Mouse (Mus musculus) heart, embryonic 12.5 days (tissue): ENCODE data around the gene Htr6. TPM values are rescaled to one million over a fixed set of nuclear protein-coding genes. Genes with fewer than 3 reads are reported as not detected.

Experiments
- ATAC-seq: fragments of 200-750 bp; cut with Nextera tagmentation; 2 replicates; pipeline ENCODE4 v1.8.0; 2017; ENCODE audit warnings: moderate TSS enrichment, moderate library complexity; ENCODE audit not compliant: insufficient number of reproducible peaks, low FRiP score
- H3K27ac ChIP-seq: fragments of 300-500 bp; sonication (generic); 2 replicates; pipeline ENCODE4 v1.5.1; 2016; ENCODE audit warnings: mild to moderate bottlenecking, moderate library complexity; ENCODE audit not compliant: poor library complexity, severe bottlenecking
- H3K27me3 ChIP-seq: fragments of 300-500 bp; sonication (generic); replicated peaks from 2 replicates; pipeline ENCODE4 v1.6.1; 2016; ENCODE audit warnings: mild to moderate bottlenecking, moderate library complexity
- H3K36me3 ChIP-seq: fragments of 300-500 bp; sonication (generic); 2 replicates; pipeline ENCODE4 v1.6.1; 2016; ENCODE audit warnings: mild to moderate bottlenecking, moderate library complexity
- H3K4me1 ChIP-seq: fragments of 300-500 bp; sonication (generic); replicated peaks from 2 replicates; pipeline ENCODE4 v1.6.1; 2016; ENCODE audit warnings: mild to moderate bottlenecking
- H3K4me2 ChIP-seq: fragments of 300-500 bp; sonication (generic); 2 replicates; pipeline ENCODE4 v1.6.1; 2016; ENCODE audit warnings: mild to moderate bottlenecking, moderate library complexity
- H3K4me3 ChIP-seq: fragments of 300-500 bp; sonication (generic); 2 replicates; pipeline ENCODE4 v1.5.1; 2016; ENCODE audit warnings: mild to moderate bottlenecking
- H3K9ac ChIP-seq: fragments of 300-500 bp; sonication (generic); 2 replicates; pipeline ENCODE4 v1.6.1; 2016; ENCODE audit warnings: mild to moderate bottlenecking, moderate library complexity
- H3K9me3 ChIP-seq: fragments of 300-500 bp; sonication (generic); replicated peaks from 2 replicates; pipeline ENCODE4 v1.6.1; 2016; ENCODE audit warnings: mild to moderate bottlenecking, moderate library complexity
- WGBS: fragments of 180-500 bp; shearing (Covaris S2); methylation state at CpG from one replicate; pipeline ENCODE4 v1.1.7; 2016; 5-methylcytosine and 5-hydroxymethylcytosine counted together
- polyA plus RNA-seq: library from polyadenylated mRNA; unstranded; fragments of >200 nt; fragmentation: Nextera tagmentation; extraction: Ambion mirVana; gene quantifications from 2 replicates; pipeline ENCODE4 v1.2.1, GENCODE M21; 2016

Gene Htr6
- polyA plus RNA-seq, 1 experiment from 2014 or later, result not detected

DNA sequence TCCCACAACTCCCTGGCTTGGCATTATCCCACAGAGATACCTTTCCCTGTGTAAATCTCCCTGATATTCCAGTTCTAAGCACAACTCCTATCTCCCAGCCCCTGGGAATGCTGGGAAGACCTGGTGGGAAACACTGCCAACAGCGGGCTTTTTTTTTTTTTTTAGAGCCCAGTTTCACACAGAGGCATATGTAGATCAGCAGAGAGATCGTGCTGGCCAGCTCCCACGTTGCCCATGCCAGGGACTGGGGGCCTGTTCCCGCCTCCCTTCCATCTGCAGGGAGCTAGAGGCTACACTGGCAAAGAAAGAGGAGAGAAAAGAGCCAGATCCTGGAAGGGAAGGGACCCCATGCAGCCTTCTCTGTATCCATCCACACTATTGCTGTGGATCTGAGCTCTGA, 7.1 kb downstream of the Htr6 start:
- Histone ChIP-seq H3K36me3 (no peaks in the 10 kb centered on the region), H3K27ac (no peak overlapping the region), H3K27me3 (peaks cover 44% of the 10 kb centered on the region), H3K4me3 (no peak overlapping the region), H3K4me2 (no peak overlapping the region), H3K4me1 (no peaks in the 10 kb centered on the region), H3K9me3 (no peaks in the 10 kb centered on the region), H3K9ac (no peak overlapping the region)
- 39% methylated on average over 4 of the region's 4 CpGs for WGBS
- no peak for ATAC-seq

- Histone ChIP-seq H3K4me2 (no peak overlapping the region), H3K9me3 (no peaks in the 10 kb centered on the region), H3K9ac (no peak overlapping the region), H3K4me3 (no peak overlapping the region), H3K27me3 (peaks cover 21% of the 10 kb centered on the region), H3K36me3 (no peaks in the 10 kb centered on the region), H3K27ac (no peak overlapping the region), H3K4me1 (no peaks in the 10 kb centered on the region)
- no peak for ATAC-seq
- WGBS, result 90% methylated on average over 5 of the region's 5 CpGs
Measured at GRCm38 (mm10) chr4:139064831-139065230, 10.5 kb downstream of the Htr6 start.

GRCm38 (mm10) chr4:139059569-139059968, 15.8 kb downstream of the Htr6 start:
- Histone ChIP-seq H3K4me1 (peaks cover 5% of the 10 kb centered on the region), H3K4me3 (no peak overlapping the region), H3K4me2 (no peak overlapping the region), H3K27me3 (peaks cover 19% of the 10 kb centered on the region; the same call in 1 of the 2 replicates), H3K9ac (no peak overlapping the region), H3K27ac (no peak overlapping the region), H3K36me3 (no peaks in the 10 kb centered on the region), H3K9me3 (no peaks in the 10 kb centered on the region)
- ATAC-seq, result no peak
- WGBS, result 3% methylated on average over 7 of the region's 7 CpGs

GRCm38 (mm10) chr4:139058029-139058428, 17.3 kb downstream of the Htr6 start:
- H3K9me3 ChIP-seq, result no peaks in the 10 kb centered on the region
- H3K4me3 ChIP-seq, result no peak overlapping the region
- H3K27me3 ChIP-seq, result peaks cover 19% of the 10 kb centered on the region; the same call in 1 of the 2 replicates
- H3K9ac ChIP-seq, result no peak overlapping the region
- 79% methylated on average over 5 of the region's 5 CpGs for WGBS
- no peak overlapping the region for H3K4me2 ChIP-seq
- H3K4me1 ChIP-seq, result peaks cover 10% of the 10 kb centered on the region
- no peak for ATAC-seq
- H3K27ac ChIP-seq, result no peak overlapping the region
- no peaks in the 10 kb centered on the region for H3K36me3 ChIP-seq

- Histone ChIP-seq H3K4me3 (no peak overlapping the region), H3K9ac (no peak overlapping the region), H3K36me3 (no peaks in the 10 kb centered on the region), H3K4me2 (no peak overlapping the region), H3K9me3 (no peaks in the 10 kb centered on the region), H3K4me1 (peaks cover 10% of the 10 kb centered on the region), H3K27me3 (peaks cover 19% of the 10 kb centered on the region; the same call in 1 of the 2 replicates), H3K27ac (no peak overlapping the region)
- no peak for ATAC-seq
- WGBS, result 68% methylated on average over 5 of the region's 5 CpGs
Measured at GRCm38 (mm10) chr4:139057291-139057690, 18.1 kb downstream of the Htr6 start.

- no peak for ATAC-seq
- no peak overlapping the region for H3K9ac ChIP-seq
- no peaks in the 10 kb centered on the region for H3K36me3 ChIP-seq
- no peak overlapping the region for H3K4me3 ChIP-seq
- H3K4me2 ChIP-seq, result no peak overlapping the region
- H3K27ac ChIP-seq, result no peak overlapping the region
- peaks cover 21% of the 10 kb centered on the region; the same call in 1 of the 2 replicates for H3K27me3 ChIP-seq
- WGBS, result 74% methylated on average over 3 of the region's 3 CpGs
- no peaks in the 10 kb centered on the region for H3K9me3 ChIP-seq
- H3K4me1 ChIP-seq, result peaks cover 10% of the 10 kb centered on the region
Measured at GRCm38 (mm10) chr4:139055744-139056143, 19.6 kb downstream of the Htr6 start.

- 83% methylated on average over 4 of the region's 4 CpGs for WGBS
- H3K27ac ChIP-seq, result no peak overlapping the region
- no peaks in the 10 kb centered on the region for H3K36me3 ChIP-seq
- H3K27me3 ChIP-seq, result peaks cover 18% of the 10 kb centered on the region; the same call in 1 of the 2 replicates
- ATAC-seq, result no peak
- H3K9me3 ChIP-seq, result no peaks in the 10 kb centered on the region
- H3K4me3 ChIP-seq, result no peak overlapping the region
- peaks cover 10% of the 10 kb centered on the region for H3K4me1 ChIP-seq
- no peak overlapping the region for H3K4me2 ChIP-seq
- no peak overlapping the region for H3K9ac ChIP-seq
Measured at GRCm38 (mm10) chr4:139055336-139055735, 20.0 kb downstream of the Htr6 start.

DNA sequence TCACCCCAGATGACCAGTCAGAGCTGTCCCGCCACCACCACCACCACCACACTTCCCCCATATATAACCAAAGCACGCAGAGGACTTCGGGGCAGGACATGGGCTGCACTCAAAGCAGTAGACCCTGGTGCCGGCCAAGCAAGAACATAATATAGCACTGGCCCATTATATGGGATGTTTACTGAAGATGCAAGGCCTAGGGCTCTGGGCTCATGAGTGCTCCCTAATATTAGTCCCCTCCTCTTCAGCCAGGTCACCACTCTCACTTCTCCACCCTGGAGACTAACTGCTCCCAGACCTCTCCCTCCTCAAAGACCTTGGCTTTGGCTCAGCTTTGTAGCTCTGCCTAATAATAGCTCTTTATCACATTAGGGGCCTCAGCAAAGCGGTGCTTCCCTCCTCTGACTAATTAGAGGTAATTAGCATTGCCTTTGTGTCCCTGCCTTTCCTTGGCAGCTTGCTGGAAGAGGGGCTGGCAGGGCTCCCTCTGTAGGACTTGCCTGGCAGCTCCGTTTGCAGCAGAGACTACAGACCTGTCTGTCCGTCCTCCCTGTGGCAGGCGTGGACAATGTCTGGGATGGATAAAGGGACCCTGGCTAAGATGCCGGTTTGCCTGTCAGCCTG, 21.0 kb downstream of the Htr6 start:
- Histone ChIP-seq H3K4me3 (no peak overlapping the region), H3K27ac (no peak overlapping the region), H3K9me3 (no peaks in the 10 kb centered on the region), H3K4me1 (peaks cover 10% of the 10 kb centered on the region), H3K36me3 (no peaks in the 10 kb centered on the region), H3K27me3 (peaks cover 11% of the 10 kb centered on the region; the same call in 1 of the 2 replicates), H3K4me2 (no peak overlapping the region), H3K9ac (no peak overlapping the region)
- WGBS, result 42% methylated on average over 9 of the region's 9 CpGs
- no peak for ATAC-seq

DNA sequence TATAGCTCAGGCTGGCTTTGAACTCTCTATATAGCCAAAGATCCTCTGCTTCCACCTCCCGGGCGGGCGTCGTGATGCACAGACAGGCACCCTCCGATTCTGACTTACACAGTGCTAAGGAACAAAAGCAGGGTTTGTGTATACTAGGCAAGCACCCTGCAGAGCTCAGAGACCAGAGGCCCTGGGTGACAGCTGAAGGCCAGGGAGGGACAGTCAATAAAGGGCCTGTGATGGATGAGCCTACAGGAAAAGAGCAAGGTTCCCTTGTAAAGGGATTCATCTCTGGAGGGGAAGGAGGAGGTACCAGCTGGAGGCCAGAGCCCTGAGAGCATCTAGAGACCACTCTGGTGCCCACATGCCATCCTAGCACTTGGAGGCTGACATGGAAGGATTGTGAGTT, 22.0 kb downstream of the Htr6 start:
- WGBS, result 51% methylated on average over 5 of the region's 5 CpGs

DNA sequence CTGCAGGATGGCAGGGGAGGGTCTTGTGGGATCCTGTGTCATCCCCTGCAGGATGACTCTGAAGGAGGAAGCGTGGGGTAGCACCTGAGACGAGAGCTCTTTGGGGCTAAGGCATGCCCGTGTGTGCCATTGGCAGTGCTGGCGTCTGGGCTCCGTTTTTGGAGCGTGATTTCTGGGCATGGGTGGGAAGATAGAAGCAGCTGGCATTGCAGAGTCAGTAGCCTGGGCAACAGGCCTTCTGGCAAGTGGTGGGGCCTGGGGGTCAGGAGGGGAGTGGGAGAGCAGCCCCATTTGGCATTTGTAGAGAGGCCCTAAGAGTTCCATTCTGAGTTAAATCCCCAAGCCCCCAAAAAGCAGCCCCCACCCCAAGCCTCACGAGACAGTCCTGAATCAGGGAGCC, 22.6 kb downstream of the Htr6 start:
- 80% methylated on average over 7 of the region's 7 CpGs for WGBS
- ATAC-seq, result no peak
- Histone ChIP-seq H3K27ac (no peak overlapping the region), H3K4me1 (peaks cover 10% of the 10 kb centered on the region), H3K27me3 (0 out of 2 replicates have a peak, but pooled peaks cover 3% of the 10 kb centered on the region), H3K4me2 (no peak overlapping the region), H3K4me3 (no peak overlapping the region), H3K36me3 (no peaks in the 10 kb centered on the region), H3K9me3 (peaks cover 4% of the 10 kb centered on the region; the same call in 1 of the 2 replicates), H3K9ac (no peak overlapping the region)

More for the DNA sequence above, 22.0 kb downstream of the Htr6 start:
- Histone ChIP-seq H3K4me1 (peaks cover 10% of the 10 kb centered on the region), H3K9me3 (no peaks in the 10 kb centered on the region; the same call in 1 of the 2 replicates), H3K27ac (no peak overlapping the region), H3K27me3 (0 out of 2 replicates have a peak, but pooled peaks cover 8% of the 10 kb centered on the region), H3K4me2 (no peak overlapping the region), H3K4me3 (no peak overlapping the region), H3K36me3 (no peaks in the 10 kb centered on the region), H3K9ac (no peak overlapping the region)
- ATAC-seq, result no peak

DNA sequence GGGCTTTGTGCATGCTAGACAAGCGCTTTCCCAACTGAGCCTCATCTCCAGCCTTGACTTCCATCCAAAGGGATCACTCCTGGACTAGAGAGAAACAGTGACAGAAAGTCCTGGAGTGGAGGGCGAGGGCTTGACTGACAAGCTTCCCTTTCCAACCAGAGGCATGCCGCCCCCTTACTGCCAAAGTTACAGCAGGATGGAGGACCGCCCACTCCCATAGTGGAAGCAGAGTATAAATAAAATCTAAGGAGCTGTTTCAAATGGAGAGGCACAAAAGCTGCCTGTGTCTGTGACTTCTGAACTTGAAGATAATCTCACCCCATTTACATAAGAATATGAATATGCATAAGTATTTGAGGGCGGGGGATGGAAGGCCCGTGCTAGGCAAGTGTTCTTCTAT, 26.9 kb downstream of the Htr6 start:
- no peak for ATAC-seq
- WGBS, result 79% methylated on average over 6 of the region's 6 CpGs
- H3K9me3 ChIP-seq, result peaks cover 8% of the 10 kb centered on the region; the same call in 1 of the 2 replicates

GRCm38 (mm10) chr4:139046354-139046753, 29.0 kb downstream of the Htr6 start:
- Histone ChIP-seq H3K9ac (no peak overlapping the region), H3K27me3 (peaks cover 8% of the 10 kb centered on the region; the same call in 1 of the 2 replicates), H3K27ac (no peak overlapping the region), H3K9me3 (peaks cover 8% of the 10 kb centered on the region; the same call in 1 of the 2 replicates), H3K4me2 (no peak overlapping the region), H3K4me3 (no peak overlapping the region), H3K4me1 (no peaks in the 10 kb centered on the region), H3K36me3 (no peaks in the 10 kb centered on the region)
- 87% methylated on average over 5 of the region's 5 CpGs for WGBS
- no peak for ATAC-seq

More for the DNA sequence above, 26.9 kb downstream of the Htr6 start:
- Histone ChIP-seq H3K36me3 (no peaks in the 10 kb centered on the region), H3K9ac (no peak overlapping the region), H3K27ac (no peak overlapping the region), H3K4me1 (no peaks in the 10 kb centered on the region), H3K27me3 (0 out of 2 replicates have a peak, but pooled peaks cover 3% of the 10 kb centered on the region), H3K4me3 (no peak overlapping the region), H3K4me2 (no peak overlapping the region)
